20 mouse cellular contexts compared by ENCODE assay signal in genomic region chr3:138591806-138592365, GRCm38 (mm10).
"Had no signal": no experiment of that assay in that cellular context is flagged by ENCODE, and none has a peak within 500 bp of the region (broad histone marks: within the 10 kb centered on the region; RNA-seq: fewer than 3 reads in every experiment).

No protein-coding gene starts in this region.

- ATAC-seq: lung, postnatal 0 days; midbrain, embryonic 16.5 days had no signal

- H3K4me1 ChIP-seq: lung, embryonic 15.5 days; neural tube, embryonic 12.5 days had no signal

- H3K27me3 ChIP-seq: lung, embryonic 15.5 days; midbrain, embryonic 12.5 days; neural tube, embryonic 12.5 days had no signal

- H3K27ac ChIP-seq: liver, embryonic 14.5 days; lung, embryonic 15.5 days; midbrain, embryonic 10.5 days; midbrain, embryonic 12.5 days; neural tube, embryonic 12.5 days had no signal

- H3K4me3 ChIP-seq: lung, embryonic 15.5 days; midbrain, embryonic 10.5 days; midbrain, embryonic 12.5 days; myocyte; neural tube, embryonic 12.5 days had no signal

- H3K9ac ChIP-seq: liver, embryonic 14.5 days; lung, embryonic 15.5 days; midbrain, embryonic 12.5 days; neural tube, embryonic 12.5 days had no signal

- H3K36me3 ChIP-seq: lung, embryonic 15.5 days; midbrain, embryonic 10.5 days; midbrain, embryonic 12.5 days; neural tube, embryonic 12.5 days had no signal

- H3K4me2 ChIP-seq: lung, embryonic 15.5 days; midbrain, embryonic 12.5 days; neural tube, embryonic 12.5 days had no signal

- H3K9me3 ChIP-seq: lung, embryonic 15.5 days; midbrain, embryonic 10.5 days; midbrain, embryonic 12.5 days; neural tube, embryonic 12.5 days had no signal

- DNase-seq: lung, adult 18-20 months; lung, postnatal 14 days; lung, postnatal 4 days; midbrain, embryonic 14.5 days; retina, postnatal 1 day; right cerebral cortex, adult 18-20 months; right cerebral cortex, postnatal 25 days; right cerebral cortex, postnatal 4 days; spleen, adult 18-20 months; thymus, adult 18-20 months; thymus, postnatal 14 days; thymus, postnatal 36 days had no signal
